Mouse (Mus musculus) midbrain, postnatal 0 days (tissue): Measurements from ENCODE around the gene Mipol1. TPM values are rescaled to one million over a fixed set of nuclear protein-coding genes. Genes with fewer than 3 reads are reported as not detected.

Experiments used
- ATAC-seq: fragments of 200-750 bp; cut with Nextera tagmentation; 2 replicates; pipeline ENCODE4 v1.8.0; 2017; ENCODE audit warnings: moderate number of reproducible peaks, mild to moderate bottlenecking, moderate TSS enrichment, moderate library complexity; ENCODE audit not compliant: low FRiP score
- DNase-seq: peaks from one replicate; pipeline ENCODE4 v3.0.0-alpha.2; 2015; ENCODE audit warnings: low spot score
- H3K27ac ChIP-seq: fragments of 300-500 bp; sonication (generic); 2 replicates; pipeline ENCODE4 v1.5.1; 2014; ENCODE audit warnings: low read depth, mild to moderate bottlenecking, low read length, mixed read lengths
- H3K27me3 ChIP-seq: fragments of 300-500 bp; sonication (generic); 2 replicates; pipeline ENCODE4 v1.6.1; 2014; ENCODE audit warnings: low read length, control low read depth, mixed read lengths; ENCODE audit not compliant: insufficient read depth
- H3K36me3 ChIP-seq: fragments of 300-500 bp; sonication (generic); 2 replicates; pipeline ENCODE4 v1.6.1; 2014; ENCODE audit warnings: low read length, control low read depth, mixed read lengths; ENCODE audit not compliant: insufficient read depth
- H3K4me1 ChIP-seq: fragments of 300-500 bp; sonication (generic); 2 replicates; pipeline ENCODE4 v1.6.1; 2014; ENCODE audit warnings: mild to moderate bottlenecking, control low read depth, antibody characterized with exemption, low read length, mixed read lengths; ENCODE audit not compliant: insufficient read depth
- H3K4me2 ChIP-seq: fragments of 300-500 bp; sonication (generic); 2 replicates; pipeline ENCODE4 v1.6.1; 2014; ENCODE audit warnings: low read depth, mild to moderate bottlenecking, low read length, mixed read lengths; ENCODE audit not compliant: poor library complexity, severe bottlenecking
- H3K4me3 ChIP-seq: fragments of 300-500 bp; sonication (generic); 2 replicates; pipeline ENCODE4 v1.5.1; 2014; ENCODE audit warnings: low read depth, mild to moderate bottlenecking, low read length, moderate library complexity
- H3K9ac ChIP-seq: fragments of 300-500 bp; sonication (generic); replicated peaks from 2 replicates; pipeline ENCODE4 v1.6.1; 2014; ENCODE audit warnings: mild to moderate bottlenecking, low read length, moderate library complexity, mixed read lengths; ENCODE audit not compliant: poor library complexity, severe bottlenecking
- H3K9me3 ChIP-seq: fragments of 300-500 bp; sonication (generic); 2 replicates; pipeline ENCODE4 v1.6.1; 2016; ENCODE audit warnings: low read length, control low read depth
- CTCF ChIP-seq: IDR thresholded peaks from 2 replicates; pipeline ENCODE4 v1.5.1; 2016; ENCODE audit warnings: antibody characterized with exemption, mild to moderate bottlenecking
- WGBS: fragments of 180-500 bp; shearing (Covaris S2); extraction: QIAGEN DNeasy Blood & Tissue Kit; methylation state at CpG from one replicate; pipeline ENCODE4 v1.1.7; 2014; 5-methylcytosine and 5-hydroxymethylcytosine counted together
- polyA plus RNA-seq: library from polyadenylated mRNA; unstranded; fragments of >200 nt; fragmentation: Nextera tagmentation; extraction: Ambion mirVana; gene quantifications from 2 replicates; pipeline ENCODE4 v1.2.1, GENCODE M21; 2015
- total RNA-seq: library from RNA; depleted of rRNA; stranded (reverse); fragments of >200 nt; gene quantifications from 2 replicates; pipeline ENCODE4 v1.2.3, GENCODE M21; 2014

Gene Mipol1
- total and polyA plus RNA-seq, 2 experiments from 2014 or later, result 1.9 to 4.1 TPM

DNA sequence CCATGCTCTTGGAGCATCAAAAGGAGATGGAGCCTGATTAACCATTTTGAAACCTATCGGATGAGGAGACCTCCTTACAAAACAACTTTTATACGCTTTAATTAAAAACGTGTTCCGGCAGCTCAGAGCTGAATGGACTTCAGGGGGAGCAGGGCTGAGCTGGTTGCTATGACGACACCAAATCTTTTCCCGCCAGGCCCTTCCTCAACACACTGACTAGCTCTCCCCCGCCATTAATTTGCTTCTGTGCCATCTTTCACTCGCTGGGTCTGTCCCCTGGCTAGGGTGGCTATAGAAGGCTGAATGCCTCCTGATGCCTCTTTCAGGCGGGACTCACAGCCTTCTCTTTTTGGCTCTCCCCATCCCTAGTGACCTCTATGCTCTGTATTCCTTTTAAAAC, 300.2 kb downstream of the Mipol1 start:
- Histone ChIP-seq H3K27ac (no peak overlapping the region), H3K4me3 (no peak overlapping the region), H3K36me3 (no peaks in the 10 kb centered on the region), H3K4me2 (no peak overlapping the region), H3K4me1 (no peaks in the 10 kb centered on the region; the same call in 1 of the 2 replicates), H3K9ac (no peak overlapping the region), H3K27me3 (peaks cover 46% of the 10 kb centered on the region), H3K9me3 (no peaks in the 10 kb centered on the region)
- ATAC-seq (peak; percentile 39; the same call in 1 of the 2 replicates), DNase-seq (peak; percentile 34)
- no peak for TF ChIP-seq CTCF
- 10% methylated on average over 9 of the region's 9 CpGs for WGBS

DNA sequence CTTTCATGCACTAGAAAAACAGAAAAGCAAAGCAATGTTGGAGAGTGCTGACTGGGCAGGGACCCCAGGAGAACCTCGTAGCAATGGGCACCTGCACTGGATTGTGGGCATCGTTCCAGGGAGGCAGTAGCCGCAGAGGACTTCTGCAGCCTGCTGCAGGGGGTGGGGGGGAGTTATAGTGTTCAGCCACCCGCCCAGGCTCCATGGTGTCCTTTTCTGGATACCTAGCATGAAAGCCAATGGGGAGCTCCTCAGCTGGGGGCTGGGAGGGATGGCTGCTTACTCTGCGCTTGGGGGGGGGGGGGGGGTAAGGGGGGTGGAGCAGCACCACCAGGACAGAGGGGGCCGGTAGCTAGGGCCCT, 304.3 kb downstream of the Mipol1 start:
- no peak overlapping the region for H3K27ac ChIP-seq
- 0% methylated on average over 4 of the region's 6 CpGs for WGBS
- no peak overlapping the region for H3K4me3 ChIP-seq
- H3K27me3 ChIP-seq, result peaks cover 64% of the 10 kb centered on the region
- no peaks in the 10 kb centered on the region; the same call in 1 of the 2 replicates for H3K4me1 ChIP-seq
- no peaks in the 10 kb centered on the region for H3K9me3 ChIP-seq
- H3K36me3 ChIP-seq, result no peaks in the 10 kb centered on the region
- ATAC-seq (no peak; the same call in none of the 2 replicates), DNase-seq (no peak)
- no peak overlapping the region for H3K9ac ChIP-seq
- no peak overlapping the region for H3K4me2 ChIP-seq
- TF ChIP-seq CTCF, result no peak

DNA sequence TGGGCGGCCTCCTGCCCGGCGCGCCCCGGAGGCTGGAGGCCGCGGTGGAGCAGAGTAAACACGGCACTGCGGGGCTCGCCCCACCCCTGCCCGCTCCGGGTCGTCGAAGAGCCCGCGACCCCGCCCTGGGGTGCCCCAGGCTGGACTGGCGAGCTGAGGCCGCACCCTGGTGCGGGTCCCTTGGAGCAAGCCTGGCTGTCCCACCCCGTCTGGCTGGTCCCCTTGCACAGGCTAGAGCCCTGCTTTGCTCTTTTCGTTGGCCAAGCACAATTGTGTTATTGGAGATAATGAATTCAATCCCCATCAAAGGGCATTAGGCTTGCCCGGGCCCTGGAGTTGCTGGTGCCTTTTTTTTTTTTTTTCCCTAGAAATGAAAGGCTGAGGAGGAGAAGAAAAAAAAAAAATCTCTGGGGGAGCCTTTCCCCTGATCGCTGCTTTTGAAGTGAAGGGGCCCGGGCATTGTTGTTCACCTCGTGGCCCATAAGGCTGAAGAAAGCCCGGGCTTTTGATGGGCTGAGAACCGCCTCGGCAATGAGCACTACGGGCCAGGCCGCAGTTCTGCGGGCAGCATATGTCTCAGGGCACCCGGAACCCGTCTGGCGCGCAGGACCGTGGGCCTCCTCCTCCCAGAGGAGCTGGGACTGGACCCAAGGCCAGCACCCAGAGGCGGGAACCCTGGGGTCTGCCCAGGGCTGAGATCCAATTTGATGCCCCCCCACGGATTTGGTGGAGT, 304.8 kb downstream of the Mipol1 start:
- ATAC-seq (peak; percentile 53), DNase-seq (no peak)
- Histone ChIP-seq H3K27me3 (peaks cover 70% of the 10 kb centered on the region), H3K4me3 (no peak overlapping the region), H3K4me2 (no peak overlapping the region), H3K9ac (no peak overlapping the region), H3K36me3 (no peaks in the 10 kb centered on the region), H3K27ac (no peak overlapping the region), H3K4me1 (no peaks in the 10 kb centered on the region; the same call in 1 of the 2 replicates), H3K9me3 (no peaks in the 10 kb centered on the region)
- WGBS, result 2% methylated on average over 37 of the region's 39 CpGs
- no peak for TF ChIP-seq CTCF

DNA sequence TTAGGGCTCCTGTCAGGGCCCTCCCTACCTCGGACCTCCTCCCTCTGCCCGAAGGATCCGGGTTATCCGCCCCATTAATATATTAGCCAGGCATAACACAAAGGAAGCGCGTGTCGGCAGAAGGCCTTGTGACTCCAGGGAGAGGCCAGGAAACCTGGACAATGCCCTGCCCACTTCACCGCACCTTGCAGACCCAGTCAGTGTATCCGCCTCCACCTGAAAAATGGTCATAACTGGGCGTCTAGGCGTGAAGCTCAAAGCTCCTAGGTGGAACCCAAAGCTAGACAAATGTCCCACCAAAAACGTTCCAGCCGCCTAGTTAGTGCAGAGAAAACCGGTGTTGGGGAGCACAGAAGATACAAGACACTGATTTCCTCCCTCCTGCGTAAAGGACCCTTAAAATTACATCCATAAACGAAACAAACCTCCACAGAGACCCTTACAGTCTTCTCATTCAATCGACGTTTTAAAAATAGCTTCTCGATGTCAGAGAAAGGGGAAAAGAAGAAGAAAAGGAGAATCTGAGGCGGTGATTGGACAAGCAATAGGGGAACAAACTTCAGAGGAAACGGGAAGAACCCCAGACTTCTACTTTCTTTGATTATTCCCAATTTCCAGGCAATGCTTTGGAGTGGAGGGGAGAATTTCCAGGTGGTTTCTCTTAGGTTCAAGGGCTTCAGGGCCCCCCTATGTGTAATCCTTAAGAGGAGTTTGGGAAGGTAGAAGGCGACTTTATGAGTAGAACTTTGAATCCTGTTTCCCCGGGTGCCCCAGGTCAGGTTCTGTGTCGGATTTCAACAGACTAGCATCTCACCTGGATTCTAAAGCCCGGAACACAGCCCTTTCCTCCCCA, 306.1 kb downstream of the Mipol1 start:
- ATAC-seq, result no peak
- Histone ChIP-seq H3K9me3 (no peaks in the 10 kb centered on the region), H3K36me3 (no peaks in the 10 kb centered on the region), H3K4me2 (no peak overlapping the region), H3K27ac (no peak overlapping the region), H3K4me3 (no peak overlapping the region), H3K9ac (no peak overlapping the region), H3K4me1 (no peaks in the 10 kb centered on the region), H3K27me3 (peaks cover 76% of the 10 kb centered on the region)
- TF ChIP-seq CTCF, result no peak
- no peak for DNase-seq
- WGBS, result 3% methylated on average over 25 of the region's 25 CpGs

DNA sequence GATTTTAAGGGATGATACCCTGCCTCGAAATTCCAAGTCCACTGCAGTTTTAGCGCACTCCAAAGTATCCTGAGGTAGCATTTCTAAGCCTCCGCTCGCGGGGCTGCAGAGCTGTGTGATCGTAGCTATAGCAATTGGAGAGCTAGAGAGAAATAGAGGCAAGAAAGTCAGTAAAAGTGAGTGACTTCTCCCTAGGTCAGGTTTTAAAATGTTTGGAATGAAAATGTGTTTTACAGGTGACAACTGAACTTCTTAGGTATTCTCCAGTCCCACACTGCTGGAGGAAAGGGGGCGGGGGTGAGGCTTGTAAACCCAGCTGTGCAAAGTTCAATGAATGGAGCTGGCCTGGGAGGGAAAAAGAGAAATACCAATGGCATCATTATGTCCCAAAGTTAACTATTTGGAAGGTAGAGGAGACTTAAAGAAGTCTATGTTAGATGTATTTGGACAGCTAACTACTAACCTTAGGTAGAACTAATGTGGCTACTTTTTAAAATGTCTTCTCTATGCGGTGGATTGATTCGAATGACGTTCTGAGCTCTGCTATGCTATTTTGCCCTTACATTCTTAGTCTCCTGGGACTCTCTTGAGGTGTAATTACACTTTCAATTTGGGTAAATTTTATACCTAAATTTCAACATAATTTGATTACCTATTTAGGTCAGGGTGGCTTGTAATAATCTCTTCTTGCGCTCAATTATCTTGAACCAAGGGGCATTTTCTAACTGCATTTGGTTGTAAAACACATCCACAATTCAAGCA, 306.9 kb downstream of the Mipol1 start:
- Histone ChIP-seq H3K9ac (no peak overlapping the region), H3K4me3 (no peak overlapping the region), H3K27ac (no peak overlapping the region), H3K27me3 (peaks cover 76% of the 10 kb centered on the region), H3K4me1 (no peaks in the 10 kb centered on the region), H3K4me2 (no peak overlapping the region), H3K9me3 (no peaks in the 10 kb centered on the region), H3K36me3 (no peaks in the 10 kb centered on the region)
- ATAC-seq (no peak), DNase-seq (no peak)
- WGBS, result 6% methylated on average over 11 of the region's 11 CpGs
- no peak for TF ChIP-seq CTCF
